Mouse (Mus musculus) brain, embryonic 14.5 days (tissue): ENCODE results near the gene Gramd4.

Experiments
- CTCF ChIP-seq: fragments of 200-500 bp; IDR thresholded peaks from 2 replicates; pipeline ENCODE4 v1.5.1; 2012; ENCODE audit warnings: inconsistent platforms, mild to moderate bottlenecking, moderate library complexity, borderline replicate concordance; ENCODE audit not compliant: insufficient read depth, insufficient read length; ENCODE audit errors: extremely low read depth
- POLR2A ChIP-seq: fragments of 200-500 bp; IDR thresholded peaks from 2 replicates; pipeline ENCODE4 v1.6.1; 2012; ENCODE audit warnings: mild to moderate bottlenecking, inconsistent platforms, borderline replicate concordance; ENCODE audit not compliant: poor library complexity, insufficient read depth, insufficient read length, severe bottlenecking; ENCODE audit errors: extremely low read depth

- no peak for TF ChIP-seq CTCF
- TF ChIP-seq POLR2A = no peak
Measured at GRCm38 (mm10) chr15:86168505-86168867, 111.0 kb downstream of the Gramd4 start.
